Mouse (Mus musculus) spleen, adult 10 weeks (tissue): ENCODE measurements around the gene Rag2. TPM values are rescaled to one million over a fixed set of nuclear protein-coding genes. Genes with fewer than 3 reads are reported as not detected.

Experiments
- polyA plus RNA-seq: library from polyadenylated mRNA; stranded (reverse); fragments of 350-450 nt; fragmentation: Illumina TruSeq; extraction: RNeasy Lipid Tissue Mini Kit (QIAGEN cat#74804); gene quantifications from one replicate; pipeline ENCODE4 v1.2.3, GENCODE M21; 2015; ENCODE audit warnings: low replicate concordance; ENCODE audit not compliant: insufficient read depth

The Rag2 gene
- polyA plus RNA-seq, result not detected

GRCm38 (mm10) chr2:101624526-101624925, at the start of gene Rag2:
TSS of gene Rag2 (plus strand) at chr2:101624718.

GRCm38 (mm10) chr2:101649114-101649671, 24.7 kb downstream of the Rag2 start, which contains the start of the genes Rag1 and B230118H07Rik:
TSS of gene Rag1 (minus strand) at chr2:101649501.
TSS of gene B230118H07Rik (minus strand) at chr2:101649532.

GRCm38 (mm10) chr2:101678236-101679021, 53.9 kb downstream of the Rag2 start, which contains the start of gene Traf6:
TSS of gene Traf6 (plus strand) at chr2:101678429.

Other genes starting within 250 kb of the Rag2 start
- 0.19 TPM for gene Rag1, start 24.8 kb downstream of the Rag2 start, polyA plus RNA-seq
- 12.4 TPM for gene B230118H07Rik, start 24.8 kb downstream of the Rag2 start, polyA plus RNA-seq
- gene Traf6, start 53.7 kb downstream of the Rag2 start, polyA plus RNA-seq, result 31.3 TPM